Mouse (Mus musculus): Measurements from ENCODE around the gene Foxd1.

The Foxd1 gene

GRCm38 (mm10) chr13:98355559-98356111 lies 1.6 kb downstream of the Foxd1 start:
- in situ Hi-C loops (cut with MseI, MboI), result no loop called here

GRCm38 (mm10) chr13:98356176-98356972 lies 2.3 kb downstream of the Foxd1 start:
- in situ Hi-C loops (cut with MseI, MboI), result no loop called here

- in situ Hi-C loops (cut with MseI, MboI), result no loop called here
Observed at GRCm38 (mm10) chr13:98356973-98357425, 3.0 kb downstream of the Foxd1 start.

- in situ Hi-C loops (cut with MseI, MboI), result no loop called here
Observed at GRCm38 (mm10) chr13:98357433-98358423, 3.7 kb downstream of the Foxd1 start.

GRCm38 (mm10) chr13:98358424-98359181 lies 4.6 kb downstream of the Foxd1 start:
- in situ Hi-C loops (cut with MseI, MboI), result no loop called here

- in situ Hi-C loops (cut with MseI, MboI), result no loop called here
Observed at GRCm38 (mm10) chr13:98359337-98359736, 5.3 kb downstream of the Foxd1 start.

GRCm38 (mm10) chr13:98360391-98360790 lies 6.3 kb downstream of the Foxd1 start:
- in situ Hi-C loops (cut with MseI, MboI), result no loop called here

GRCm38 (mm10) chr13:98361161-98361560 lies 7.1 kb downstream of the Foxd1 start:
- in situ Hi-C loops (cut with MseI, MboI), result no loop called here

GRCm38 (mm10) chr13:98363046-98363445 lies 9.0 kb downstream of the Foxd1 start:
- in situ Hi-C loops (cut with MseI, MboI), result no loop called here

- in situ Hi-C loops (cut with MseI, MboI), result no loop called here
Observed at GRCm38 (mm10) chr13:98365081-98365480, 11.0 kb downstream of the Foxd1 start.

GRCm38 (mm10) chr13:98365766-98366421 lies 11.9 kb downstream of the Foxd1 start:
- in situ Hi-C loops (cut with MseI, MboI), result no loop called here

GRCm38 (mm10) chr13:98366469-98367275 lies 12.6 kb downstream of the Foxd1 start:
- in situ Hi-C loops (cut with MseI, MboI), result no loop called here

- in situ Hi-C loops (cut with MseI, MboI), result no loop called here
Observed at GRCm38 (mm10) chr13:98367601-98368000, 13.6 kb downstream of the Foxd1 start.

GRCm38 (mm10) chr13:98369046-98369445 lies 15.0 kb downstream of the Foxd1 start:
- in situ Hi-C loops (cut with MseI, MboI), result no loop called here

GRCm38 (mm10) chr13:98374560-98374959 lies 20.5 kb downstream of the Foxd1 start:
- in situ Hi-C loops (cut with MseI, MboI), result no loop called here

- in situ Hi-C loops (cut with MseI, MboI), result no loop called here
Observed at GRCm38 (mm10) chr13:98374979-98375378, 20.9 kb downstream of the Foxd1 start.

GRCm38 (mm10) chr13:98377746-98378145 lies 23.7 kb downstream of the Foxd1 start:
- in situ Hi-C loops (cut with MseI, MboI), result no loop called here

- in situ Hi-C loops (cut with MseI, MboI), result no loop called here
Observed at GRCm38 (mm10) chr13:98382751-98383150, 28.7 kb downstream of the Foxd1 start.

GRCm38 (mm10) chr13:98383911-98384498 lies 30.0 kb downstream of the Foxd1 start:
- in situ Hi-C loops (cut with MseI, MboI), result no loop called here
